ENCODE assay signal across 20 mouse cellular contexts in genomic region chr10:39017986-39018385, GRCm38 (mm10).
"Had no signal": no experiment of that assay in that cellular context is flagged by ENCODE, and none has a peak within 500 bp of the region (broad histone marks: within the 10 kb centered on the region; RNA-seq: fewer than 3 reads in every experiment).

No protein-coding gene starts in this region.

- H3K4me2 ChIP-seq: kidney, embryonic 15.5 days; limb, embryonic 13.5 days; liver, embryonic 12.5 days; liver, embryonic 15.5 days; lung, embryonic 15.5 days had no signal

- H3K9ac ChIP-seq: kidney, embryonic 15.5 days; limb, embryonic 13.5 days; liver, embryonic 12.5 days; liver, embryonic 15.5 days; lung, embryonic 15.5 days had no signal

- H3K4me3 ChIP-seq: kidney, embryonic 15.5 days; limb, embryonic 10.5 days; limb, embryonic 13.5 days; liver, embryonic 12.5 days; liver, embryonic 15.5 days; lung, embryonic 15.5 days; megakaryocyte, embryonic 14.5 days; midbrain, embryonic 10.5 days had no signal

- H3K4me1 ChIP-seq: kidney, embryonic 15.5 days; limb, embryonic 10.5 days; limb, embryonic 13.5 days; liver, embryonic 12.5 days; liver, embryonic 15.5 days; lung, embryonic 15.5 days; midbrain, embryonic 10.5 days had no signal

- ATAC-seq: liver, embryonic 12.5 days had no signal

- DNase-seq: kidney, adult 8-10 months; kidney, postnatal 10 days; kidney, postnatal 36 days; layer of hippocampus, postnatal 36 days; liver; lung, adult 18-20 months; lung, postnatal 10 days; lung, postnatal 36 days; thymus, adult 2 months; thymus, postnatal 14 days; thymus, postnatal 4 days had no signal

- H3K36me3 ChIP-seq: limb, embryonic 10.5 days; liver, embryonic 12.5 days; liver, embryonic 15.5 days; midbrain, embryonic 10.5 days had no signal

- H3K27me3 ChIP-seq: kidney, embryonic 15.5 days; limb, embryonic 13.5 days; liver, embryonic 12.5 days; liver, embryonic 15.5 days; lung, embryonic 15.5 days; megakaryocyte, embryonic 14.5 days had no signal

- H3K27ac ChIP-seq: kidney, embryonic 15.5 days; limb, embryonic 10.5 days; limb, embryonic 13.5 days; liver, embryonic 12.5 days; liver, embryonic 15.5 days; lung, embryonic 15.5 days; midbrain, embryonic 10.5 days; stomach, postnatal 0 days had no signal

- H3K9me3 ChIP-seq: kidney, embryonic 15.5 days; limb, embryonic 10.5 days; limb, embryonic 13.5 days; liver, embryonic 12.5 days; liver, embryonic 15.5 days; lung, embryonic 15.5 days; megakaryocyte, embryonic 14.5 days; midbrain, embryonic 10.5 days had no signal
